Mouse (Mus musculus): ENCODE results near the gene Akt1. TPM values are rescaled to one million over a fixed set of nuclear protein-coding genes. Genes with fewer than 3 reads are reported as not detected.

Akt1 gene
- polyA plus RNA-seq, 1 experiment from 2014 or later, result 46.4 TPM

- Histone ChIP-seq H3K9ac (peak overlapping the region; percentile 8; the same call in 1 of the 2 replicates), H3K9me3 (replicated peaks) (no peaks in the 10 kb centered on the region), H3K27ac (0 out of 2 replicates have a peak overlapping the region, but pooled peaks have one; percentile 31), H3K27me3 (peaks cover 8% of the 10 kb centered on the region), H3K4me3 (no peak overlapping the region), H3K4me2 (no peak overlapping the region), H3K4me1 (peaks cover 8% of the 10 kb centered on the region), H3K36me3 (ENCODE audit: poor library complexity, severe bottlenecking) (no peaks in the 10 kb centered on the region)
- WGBS, result 69% methylated on average over 3 of the region's 3 CpGs
- ATAC-seq, result peak; percentile 32; the same call in 1 of the 2 replicates
Observed at GRCm38 (mm10) chr12:112713984-112714383, 39.3 kb upstream of the Akt1 start.

GRCm38 (mm10) chr12:112707573-112707869, 32.8 kb upstream of the Akt1 start:
- ATAC-seq, result no peak; the same call in 1 of the 2 replicates

GRCm38 (mm10) chr12:112706704-112707572, 32.3 kb upstream of the Akt1 start:
- H3K9ac ChIP-seq, result 0 out of 2 replicates have a peak overlapping the region, but pooled peaks have one; percentile 21
- peak overlapping the region; percentile 43 for H3K4me2 ChIP-seq
- no peaks in the 10 kb centered on the region for H3K9me3 ChIP-seq (replicated peaks)
- peaks cover 36% of the 10 kb centered on the region for H3K27me3 ChIP-seq
- H3K36me3 ChIP-seq (ENCODE audit: poor library complexity, severe bottlenecking), result no peaks in the 10 kb centered on the region
- no peaks in the 10 kb centered on the region; the same call in 1 of the 2 replicates for H3K4me1 ChIP-seq
- no peak overlapping the region for H3K27ac ChIP-seq
- H3K4me3 ChIP-seq, result 0 out of 2 replicates have a peak overlapping the region, but pooled peaks have one; percentile 12
- peak; percentile 88 for ATAC-seq
- 13% methylated on average over 32 of the region's 32 CpGs for WGBS

More at GRCm38 (mm10) chr12:112707573-112707869, 32.8 kb upstream of the Akt1 start:
- H3K9me3 ChIP-seq (replicated peaks), result no peaks in the 10 kb centered on the region
- H3K36me3 ChIP-seq (ENCODE audit: poor library complexity, severe bottlenecking), result no peaks in the 10 kb centered on the region
- no peak overlapping the region for H3K4me3 ChIP-seq
- H3K4me2 ChIP-seq, result peak overlapping the region; percentile 43; the same call in 1 of the 2 replicates
- peaks cover 30% of the 10 kb centered on the region for H3K27me3 ChIP-seq
- no peak overlapping the region for H3K27ac ChIP-seq
- no peaks in the 10 kb centered on the region; the same call in 1 of the 2 replicates for H3K4me1 ChIP-seq
- peak overlapping the region; percentile 21; the same call in 1 of the 2 replicates for H3K9ac ChIP-seq
- 18% methylated on average over 8 of the region's 8 CpGs for WGBS

- no peaks in the 10 kb centered on the region for H3K9me3 ChIP-seq (replicated peaks)
- WGBS, result 80% methylated on average over 6 of the region's 6 CpGs
Observed at GRCm38 (mm10) chr12:112702374-112703320, 28.0 kb upstream of the Akt1 start.

GRCm38 (mm10) chr12:112700522-112700921, 25.8 kb upstream of the Akt1 start:
- H3K4me2 ChIP-seq, result peak overlapping the region; percentile 10
- H3K27me3 ChIP-seq, result peaks cover 32% of the 10 kb centered on the region
- H3K4me1 ChIP-seq, result peaks cover 12% of the 10 kb centered on the region
- H3K9ac ChIP-seq, result peak overlapping the region; percentile 30; the same call in 1 of the 2 replicates
- ATAC-seq, result no peak
- H3K9me3 ChIP-seq (replicated peaks), result no peaks in the 10 kb centered on the region
- WGBS, result 26% methylated on average over 15 of the region's 15 CpGs
- no peak overlapping the region for H3K4me3 ChIP-seq
- no peaks in the 10 kb centered on the region for H3K36me3 ChIP-seq (ENCODE audit: poor library complexity, severe bottlenecking)
- H3K27ac ChIP-seq, result no peak overlapping the region

More at GRCm38 (mm10) chr12:112702374-112703320, 28.0 kb upstream of the Akt1 start:
- H3K4me1 ChIP-seq, result peaks cover 12% of the 10 kb centered on the region
- no peak overlapping the region for H3K27ac ChIP-seq
- no peaks in the 10 kb centered on the region for H3K36me3 ChIP-seq (ENCODE audit: poor library complexity, severe bottlenecking)
- H3K27me3 ChIP-seq, result peaks cover 41% of the 10 kb centered on the region
- H3K9ac ChIP-seq, result no peak overlapping the region
- no peak overlapping the region for H3K4me2 ChIP-seq
- ATAC-seq, result no peak
- no peak overlapping the region for H3K4me3 ChIP-seq

GRCm38 (mm10) chr12:112696806-112697425, 22.2 kb upstream of the Akt1 start:
- Histone ChIP-seq H3K9ac (no peak overlapping the region), H3K36me3 (ENCODE audit: poor library complexity, severe bottlenecking) (no peaks in the 10 kb centered on the region), H3K9me3 (replicated peaks) (no peaks in the 10 kb centered on the region), H3K27me3 (peaks cover 27% of the 10 kb centered on the region), H3K4me2 (no peak overlapping the region), H3K4me3 (no peak overlapping the region), H3K27ac (no peak overlapping the region), H3K4me1 (peaks cover 30% of the 10 kb centered on the region)
- no peak for ATAC-seq
- 84% methylated on average over 3 of the region's 3 CpGs for WGBS

GRCm38 (mm10) chr12:112694127-112694475, 19.4 kb upstream of the Akt1 start:
- Histone ChIP-seq H3K4me3 (peak overlapping the region; percentile 69), H3K36me3 (ENCODE audit: poor library complexity, severe bottlenecking) (no peaks in the 10 kb centered on the region), H3K27me3 (peaks cover 15% of the 10 kb centered on the region; the same call in 1 of the 2 replicates), H3K4me1 (peaks cover 18% of the 10 kb centered on the region), H3K27ac (peak overlapping the region; percentile 90), H3K9ac (peak overlapping the region; percentile 96), H3K4me2 (peak overlapping the region; percentile 87), H3K9me3 (replicated peaks) (no peaks in the 10 kb centered on the region)
- WGBS, result 82% methylated on average over 10 of the region's 10 CpGs
- ATAC-seq, result no peak

GRCm38 (mm10) chr12:112693185-112694126, 18.8 kb upstream of the Akt1 start:
- Histone ChIP-seq H3K9ac (peak overlapping the region; percentile 96), H3K9me3 (replicated peaks) (no peaks in the 10 kb centered on the region), H3K27me3 (0 out of 2 replicates have a peak, but pooled peaks cover 10% of the 10 kb centered on the region), H3K4me3 (peak overlapping the region; percentile 69), H3K27ac (peak overlapping the region; percentile 90), H3K4me1 (peaks cover 18% of the 10 kb centered on the region), H3K36me3 (ENCODE audit: poor library complexity, severe bottlenecking) (no peaks in the 10 kb centered on the region), H3K4me2 (peak overlapping the region; percentile 87)
- 3% methylated on average over 54 of the region's 54 CpGs for WGBS
- peak; percentile 97 for ATAC-seq

- ATAC-seq, result no peak
- Histone ChIP-seq H3K9ac (no peak overlapping the region), H3K4me3 (no peak overlapping the region), H3K4me1 (peaks cover 13% of the 10 kb centered on the region), H3K27ac (no peak overlapping the region), H3K4me2 (no peak overlapping the region), H3K36me3 (ENCODE audit: poor library complexity, severe bottlenecking) (no peaks in the 10 kb centered on the region), H3K27me3 (no peaks in the 10 kb centered on the region), H3K9me3 (replicated peaks) (no peaks in the 10 kb centered on the region)
- WGBS, result 81% methylated on average over 15 of the region's 15 CpGs
Observed at GRCm38 (mm10) chr12:112688458-112688857, 13.8 kb upstream of the Akt1 start.

GRCm38 (mm10) chr12:112683351-112683750, 8.7 kb upstream of the Akt1 start:
- H3K9ac ChIP-seq, result no peak overlapping the region
- peaks cover 33% of the 10 kb centered on the region for H3K27me3 ChIP-seq
- no peak overlapping the region for H3K4me3 ChIP-seq
- no peaks in the 10 kb centered on the region for H3K36me3 ChIP-seq (ENCODE audit: poor library complexity, severe bottlenecking)
- peaks cover 17% of the 10 kb centered on the region for H3K4me1 ChIP-seq
- no peak overlapping the region for H3K4me2 ChIP-seq
- no peak overlapping the region for H3K27ac ChIP-seq
- ATAC-seq, result no peak
- 52% methylated on average over 7 of the region's 7 CpGs for WGBS
- H3K9me3 ChIP-seq (replicated peaks), result no peaks in the 10 kb centered on the region

Data from forebrain, embryonic 13.5 days (tissue).